Mouse (Mus musculus) liver, embryonic 14.5 days (tissue): ENCODE data around the gene Mef2c.

Experiments used
- CTCF ChIP-seq: IDR thresholded peaks from 2 replicates; pipeline ENCODE4 v1.5.1; 2016; ENCODE audit warnings: antibody characterized with exemption, low read depth, control low read depth
- EP300 ChIP-seq: IDR thresholded peaks from 2 replicates; pipeline ENCODE4 v1.6.1; 2016; ENCODE audit warnings: antibody characterized with exemption, low read depth

DNA sequence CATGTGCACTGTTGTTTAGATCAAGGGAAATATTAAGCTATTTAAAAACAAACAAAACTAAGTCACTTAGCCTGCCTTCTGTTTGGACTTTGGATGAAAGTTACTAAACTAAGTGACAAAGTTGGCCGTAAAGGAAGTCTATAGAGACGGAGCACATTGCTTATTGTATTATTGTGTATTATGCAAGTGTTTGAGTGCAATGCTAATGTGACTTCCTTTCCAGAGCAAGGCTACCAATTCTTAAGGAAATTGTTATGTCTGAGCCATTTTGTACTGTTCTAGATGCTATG lies 21.8 kb downstream of the Mef2c start:
- TF ChIP-seq CTCF (no peak), EP300 (no peak)
